Mouse (Mus musculus) midbrain, embryonic 14.5 days (tissue): Measurements from ENCODE around the gene Gm20388. TPM values are rescaled to one million over a fixed set of nuclear protein-coding genes. Genes with fewer than 3 reads are reported as not detected.

Experiments used
- ATAC-seq: fragments of 200-750 bp; cut with Nextera tagmentation; 2 replicates; pipeline ENCODE4 v1.8.0; 2017; ENCODE audit warnings: moderate number of reproducible peaks, moderate library complexity; ENCODE audit not compliant: low FRiP score, low TSS enrichment
- DNase-seq: peaks from one replicate; pipeline ENCODE4 v3.0.0-alpha.2; 2015
- H3K27ac ChIP-seq: fragments of 300-500 bp; sonication (generic); replicated peaks from 2 replicates; pipeline ENCODE4 v1.5.1; 2014; ENCODE audit warnings: mild to moderate bottlenecking, low read depth, low read length, moderate library complexity
- H3K27me3 ChIP-seq: fragments of 300-500 bp; sonication (generic); 2 replicates; pipeline ENCODE4 v1.6.1; 2014; ENCODE audit warnings: low read length, control low read depth, mixed read lengths; ENCODE audit not compliant: control insufficient read depth, insufficient read depth
- H3K36me3 ChIP-seq: fragments of 300-500 bp; sonication (generic); 2 replicates; pipeline ENCODE4 v1.6.1; 2014; ENCODE audit warnings: low read length, control low read depth; ENCODE audit not compliant: control insufficient read depth, insufficient read depth
- H3K4me1 ChIP-seq: fragments of 300-500 bp; sonication (generic); 2 replicates; pipeline ENCODE4 v1.6.1; 2014; ENCODE audit warnings: mild to moderate bottlenecking, antibody characterized with exemption, low read length, control low read depth; ENCODE audit not compliant: control insufficient read depth, insufficient read depth
- H3K4me2 ChIP-seq: fragments of 300-500 bp; sonication (generic); 2 replicates; pipeline ENCODE4 v1.6.1; 2014; ENCODE audit warnings: mild to moderate bottlenecking, low read length, moderate library complexity
- H3K4me3 ChIP-seq: fragments of 300-500 bp; sonication (generic); replicated peaks from 2 replicates; pipeline ENCODE4 v1.5.1; 2014; ENCODE audit warnings: low read depth, low read length
- H3K9ac ChIP-seq: fragments of 300-500 bp; sonication (generic); replicated peaks from 2 replicates; pipeline ENCODE4 v1.6.1; 2014; ENCODE audit warnings: mild to moderate bottlenecking, low read length, moderate library complexity
- H3K9me3 ChIP-seq: fragments of 300-500 bp; sonication (generic); 2 replicates; pipeline ENCODE4 v1.6.1; 2016; ENCODE audit warnings: low read length, control low read depth, mixed read lengths; ENCODE audit not compliant: control insufficient read depth
- WGBS: fragments of 180-500 bp; shearing (Covaris S2); extraction: QIAGEN DNeasy Blood & Tissue Kit; methylation state at CpG from one replicate; pipeline ENCODE4 v1.1.7; 2014; 5-methylcytosine and 5-hydroxymethylcytosine counted together
- polyA plus RNA-seq: library from polyadenylated mRNA; unstranded; fragments of >200 nt; fragmentation: Nextera tagmentation; extraction: Ambion mirVana; gene quantifications from 2 replicates; pipeline ENCODE4 v1.2.1, GENCODE M21; 2014

The Gm20388 gene
- polyA plus RNA-seq, 1 experiment from 2014 or later = 4.1 TPM

DNA sequence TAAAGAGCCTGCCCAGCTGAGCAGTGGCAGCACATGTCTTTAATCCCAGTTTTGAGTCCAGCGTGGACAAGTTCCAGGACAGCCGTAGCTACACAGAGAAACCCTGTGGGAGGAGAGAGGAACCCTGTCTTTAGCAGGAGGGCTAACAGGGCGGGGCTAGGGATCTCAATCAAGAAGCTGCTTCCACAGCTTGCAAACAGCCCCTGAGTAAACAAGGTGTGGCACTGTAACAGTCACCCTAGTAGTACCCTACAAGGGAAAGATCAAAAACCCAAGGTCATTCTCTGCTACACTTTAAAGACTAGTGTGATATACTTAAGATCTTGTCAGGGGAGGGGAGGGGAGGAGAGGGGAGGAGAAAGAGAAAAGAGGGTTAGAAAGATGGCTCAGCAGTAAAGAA, 3126.3 kb downstream of the Gm20388 start:
- Histone ChIP-seq H3K9me3 (no peaks in the 10 kb centered on the region), H3K27me3 (no peaks in the 10 kb centered on the region), H3K4me1 (peaks cover 25% of the 10 kb centered on the region), H3K4me3 (no peak overlapping the region), H3K36me3 (no peaks in the 10 kb centered on the region), H3K9ac (no peak overlapping the region), H3K4me2 (no peak overlapping the region), H3K27ac (no peak overlapping the region)
- ATAC-seq (no peak), DNase-seq (no peak)
- whole genome bisulfite sequencing = 63% methylated on average over 3 of the region's 3 CpGs

DNA sequence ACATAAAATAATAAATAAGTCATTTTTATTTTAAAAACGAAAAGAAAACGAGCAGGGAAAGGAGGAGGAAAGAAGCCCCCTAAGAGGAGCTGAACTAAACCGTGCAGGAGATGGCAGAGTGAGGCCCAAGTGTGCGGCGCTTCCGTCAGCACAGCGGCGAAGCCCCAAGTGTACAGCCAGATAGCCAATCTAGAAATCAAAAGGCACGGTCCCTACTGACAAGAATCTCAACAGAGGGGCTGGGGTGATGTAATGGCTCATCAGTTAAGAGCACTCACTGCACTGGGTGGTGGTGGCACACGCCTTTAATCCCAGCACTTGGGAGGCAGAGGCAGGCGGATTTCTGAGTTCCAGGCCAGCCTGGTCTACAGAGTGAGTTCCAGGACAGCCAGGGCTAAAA, 3126.8 kb downstream of the Gm20388 start:
- H3K9ac ChIP-seq = no peak overlapping the region
- ATAC-seq = no peak
- peaks cover 25% of the 10 kb centered on the region for H3K4me1 ChIP-seq
- 86% methylated on average over 11 of the region's 11 CpGs for WGBS
- no peaks in the 10 kb centered on the region for H3K9me3 ChIP-seq
- no peaks in the 10 kb centered on the region for H3K36me3 ChIP-seq
- no peak overlapping the region for H3K4me2 ChIP-seq
- no peak overlapping the region for H3K4me3 ChIP-seq
- no peak for DNase-seq
- H3K27ac ChIP-seq = no peak overlapping the region
- H3K27me3 ChIP-seq = no peaks in the 10 kb centered on the region

DNA sequence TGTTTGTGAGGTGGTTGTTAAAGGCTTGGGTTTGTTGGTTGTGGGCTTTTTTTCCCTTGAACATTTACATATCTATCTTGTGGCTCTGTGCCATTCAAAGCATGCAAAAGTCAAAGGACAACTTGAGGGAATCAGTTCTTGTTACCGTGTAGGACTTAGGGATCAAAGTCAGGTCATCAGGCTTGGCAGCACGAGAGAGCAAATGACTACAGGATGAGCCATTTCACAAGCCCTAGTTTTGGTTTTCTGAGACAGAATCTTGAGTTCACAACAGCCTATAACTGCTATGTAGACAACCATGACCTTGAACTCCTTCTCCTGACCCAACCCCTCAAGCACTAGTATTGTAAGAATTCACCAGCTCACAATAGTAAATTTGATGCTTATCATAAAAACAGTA, 3127.7 kb downstream of the Gm20388 start:
- H3K4me2 ChIP-seq = no peak overlapping the region
- H3K27me3 ChIP-seq = no peaks in the 10 kb centered on the region
- no peak for DNase-seq
- WGBS = 62% methylated on average over 2 of the region's 2 CpGs
- peaks cover 30% of the 10 kb centered on the region for H3K4me1 ChIP-seq
- no peak overlapping the region for H3K27ac ChIP-seq
- H3K36me3 ChIP-seq = no peaks in the 10 kb centered on the region
- no peaks in the 10 kb centered on the region for H3K9me3 ChIP-seq
- no peak overlapping the region for H3K9ac ChIP-seq
- H3K4me3 ChIP-seq = no peak overlapping the region
- ATAC-seq = no peak

GRCm38 (mm10) chr8:123039376-123040109, 3128.9 kb downstream of the Gm20388 start:
- Histone ChIP-seq H3K27me3 (no peaks in the 10 kb centered on the region), H3K9me3 (no peaks in the 10 kb centered on the region), H3K27ac (no peak overlapping the region), H3K4me2 (peak overlapping the region; percentile 75), H3K4me3 (peak overlapping the region; percentile 99; the same call in 1 of the 2 replicates), H3K36me3 (no peaks in the 10 kb centered on the region), H3K9ac (no peak overlapping the region; the same call in 1 of the 2 replicates), H3K4me1 (peaks cover 32% of the 10 kb centered on the region)
- 10% methylated on average over 11 of the region's 11 CpGs for WGBS
- no peak for ATAC-seq
- DNase-seq = peak; percentile 31

- H3K27ac ChIP-seq = peak overlapping the region; percentile 93; the same call in 1 of the 2 replicates
- no peak for ATAC-seq
- no peaks in the 10 kb centered on the region for H3K9me3 ChIP-seq
- peak; percentile 50 for DNase-seq
- peak overlapping the region; percentile 99 for H3K4me3 ChIP-seq
- H3K9ac ChIP-seq = peak overlapping the region; percentile 97; the same call in 1 of the 2 replicates
- no peaks in the 10 kb centered on the region for H3K27me3 ChIP-seq
- peaks cover 32% of the 10 kb centered on the region for H3K4me1 ChIP-seq
- H3K4me2 ChIP-seq = peak overlapping the region; percentile 75
- H3K36me3 ChIP-seq = no peaks in the 10 kb centered on the region
- 3% methylated on average over 4 of the region's 4 CpGs for WGBS
Measured at GRCm38 (mm10) chr8:123040110-123040650, 3129.5 kb downstream of the Gm20388 start.

DNA sequence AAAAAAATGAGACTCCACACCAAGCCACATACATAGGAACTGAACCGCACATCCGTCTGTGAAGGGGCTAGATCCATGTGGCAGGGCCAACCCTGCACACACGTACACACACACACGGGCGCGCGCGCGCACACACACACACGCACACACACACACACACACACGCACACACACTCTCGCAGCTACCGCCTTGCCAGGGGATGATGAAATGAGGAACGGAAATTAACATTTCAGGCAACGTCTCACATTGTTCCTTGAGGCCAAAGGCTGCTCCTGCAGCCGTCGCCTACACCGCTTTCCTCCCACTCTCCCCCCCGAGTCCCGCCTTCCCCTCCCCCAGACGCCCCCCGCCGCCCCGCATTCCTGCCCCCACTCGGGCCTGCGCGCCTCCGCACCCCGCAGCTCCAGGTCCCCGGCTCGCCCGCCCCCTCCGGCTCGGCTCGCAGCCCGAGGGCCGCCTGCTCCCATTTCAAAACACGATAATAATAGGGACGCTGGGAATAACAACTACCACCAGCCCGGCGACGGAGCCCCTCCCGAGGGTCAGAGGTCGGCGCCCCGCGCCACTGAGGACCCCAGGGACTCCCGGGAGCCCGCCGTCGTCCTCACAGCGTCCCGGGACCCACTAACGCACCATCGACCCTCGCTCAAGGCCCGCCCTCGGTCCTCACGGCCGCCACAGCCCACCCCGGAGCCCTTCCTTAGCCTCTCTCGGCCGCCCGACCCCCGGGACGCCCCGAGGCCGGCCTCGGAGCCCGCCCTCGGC, 3130.6 kb downstream of the Gm20388 start:
- peak; percentile 77 for DNase-seq
- no peak for ATAC-seq
- Histone ChIP-seq H3K9me3 (no peaks in the 10 kb centered on the region), H3K4me2 (peak overlapping the region; percentile 75), H3K4me3 (peak overlapping the region; percentile 99), H3K27me3 (no peaks in the 10 kb centered on the region), H3K36me3 (no peaks in the 10 kb centered on the region), H3K9ac (peak overlapping the region; percentile 97), H3K27ac (peak overlapping the region; percentile 93), H3K4me1 (peaks cover 32% of the 10 kb centered on the region)
- under 1% methylated on average over 66 of the region's 71 CpGs for WGBS

GRCm38 (mm10) chr8:123041774-123042105, 3131.1 kb downstream of the Gm20388 start:
- ATAC-seq (0 out of 2 replicates have a peak, but pooled peaks have one; percentile 5), DNase-seq (no peak)
- no peaks in the 10 kb centered on the region for H3K36me3 ChIP-seq

DNA sequence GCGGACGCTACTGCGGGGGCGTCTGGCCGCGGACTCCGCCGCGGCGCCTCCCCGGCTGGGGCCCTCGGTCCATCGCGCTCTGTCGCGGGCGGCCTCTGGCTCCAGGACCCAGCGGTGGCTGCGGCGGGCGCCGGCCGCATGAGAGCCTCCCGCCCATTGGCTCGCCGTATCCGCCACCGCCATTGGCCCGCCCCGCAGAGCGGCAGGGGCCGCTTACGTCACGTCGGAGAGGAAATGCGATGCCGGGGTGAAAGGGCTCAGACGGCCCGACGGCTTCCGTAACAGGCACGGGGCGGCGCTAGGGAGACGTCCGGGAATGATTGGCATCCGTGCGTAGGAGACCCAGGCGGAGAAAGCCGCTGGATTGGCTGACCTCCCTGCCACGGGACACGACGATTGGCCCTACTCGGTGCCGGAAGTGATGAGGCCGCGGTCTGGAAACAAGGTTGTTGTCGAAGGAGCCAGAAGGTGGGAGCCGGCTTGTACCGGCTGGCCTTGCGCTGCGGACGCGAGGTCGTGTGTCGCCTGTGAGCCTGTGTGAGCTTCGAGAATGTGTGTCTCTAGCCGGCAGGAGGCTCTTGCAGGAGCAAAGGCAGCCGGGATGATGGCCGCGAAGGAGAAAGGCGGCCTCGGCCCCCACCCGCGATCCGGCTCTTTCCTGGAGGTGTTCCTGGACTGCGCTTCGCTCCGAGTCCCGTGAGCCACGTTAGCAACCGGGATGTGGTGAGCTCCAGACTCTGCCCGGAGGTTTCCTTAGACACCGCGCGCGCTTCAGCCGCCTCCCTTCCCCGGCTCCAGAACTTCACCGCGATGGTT, 3131.7 kb downstream of the Gm20388 start, which contains the start of gene Ankrd11:
Gene Ankrd11 (minus strand): TSS at position 120 of the 816 bp plus-strand sequence.
- DNase-seq (peak; percentile 100), ATAC-seq (peak; percentile 97)
- under 1% methylated on average over 91 of the region's 91 CpGs for WGBS

More at GRCm38 (mm10) chr8:123041774-123042105, 3131.1 kb downstream of the Gm20388 start:
- peak overlapping the region; percentile 99 for H3K4me3 ChIP-seq
- H3K9me3 ChIP-seq = no peaks in the 10 kb centered on the region
- WGBS = 3% methylated on average over 29 of the region's 60 CpGs
- H3K4me1 ChIP-seq = peaks cover 32% of the 10 kb centered on the region
- H3K27ac ChIP-seq = peak overlapping the region; percentile 93
- peak overlapping the region; percentile 75 for H3K4me2 ChIP-seq
- no peaks in the 10 kb centered on the region for H3K27me3 ChIP-seq
- H3K9ac ChIP-seq = peak overlapping the region; percentile 97

More for the DNA sequence above, 3131.7 kb downstream of the Gm20388 start, which contains the start of gene Ankrd11:
- Histone ChIP-seq H3K4me3 (peak within 1 kb of the TSS; percentile 99), H3K9ac (peak within 1 kb of the TSS; percentile 97), H3K36me3 (no peaks in the 10 kb centered on the region), H3K9me3 (no peaks in the 10 kb centered on the region), H3K4me2 (peak within 1 kb of the TSS; percentile 87), H3K27ac (peak within 1 kb of the TSS; percentile 95), H3K4me1 (peaks cover 32% of the 10 kb centered on the region), H3K27me3 (no peaks in the 10 kb centered on the region)
